Mouse (Mus musculus) kidney, postnatal 0 days (tissue): ENCODE data around the gene Zdhhc19. TPM values are rescaled to one million over a fixed set of nuclear protein-coding genes. Genes with fewer than 3 reads are reported as not detected.
A peak's percentile ranks its signal among the peaks of the same experiment; 100 is the strongest.

Experiments
- ATAC-seq: fragments of 200-750 bp; cut with Nextera tagmentation; replicated peaks from 2 replicates; pipeline ENCODE4 v1.8.0; 2017; ENCODE audit warnings: low read depth, moderate number of reproducible peaks, moderate TSS enrichment, moderate library complexity; ENCODE audit not compliant: low FRiP score
- DNase-seq: peaks from one replicate; pipeline ENCODE4 v3.0.0-alpha.2; 2016; ENCODE audit warnings: low spot score
- H3K27ac ChIP-seq: fragments of 300-500 bp; sonication (generic); 2 replicates; pipeline ENCODE4 v1.5.1; 2014; ENCODE audit warnings: mild to moderate bottlenecking
- H3K27me3 ChIP-seq: fragments of 300-500 bp; sonication (generic); 2 replicates; pipeline ENCODE4 v1.6.1; 2014; ENCODE audit warnings: low read length, mixed read lengths; ENCODE audit not compliant: insufficient read depth
- H3K36me3 ChIP-seq: fragments of 300-500 bp; sonication (generic); 2 replicates; pipeline ENCODE4 v1.6.1; 2014; ENCODE audit warnings: low read length, mixed read lengths; ENCODE audit not compliant: insufficient read depth
- H3K4me1 ChIP-seq: fragments of 300-500 bp; sonication (generic); replicated peaks from 2 replicates; pipeline ENCODE4 v1.6.1; 2014; ENCODE audit warnings: antibody characterized with exemption, low read length, mixed read lengths; ENCODE audit not compliant: insufficient read depth
- H3K4me2 ChIP-seq: fragments of 300-500 bp; sonication (generic); 2 replicates; pipeline ENCODE4 v1.6.1; 2014; ENCODE audit warnings: mild to moderate bottlenecking, low read length, moderate library complexity, mixed read lengths
- H3K4me3 ChIP-seq: fragments of 300-500 bp; sonication (generic); replicated peaks from 2 replicates; pipeline ENCODE4 v1.5.1; 2014; ENCODE audit warnings: low read depth, low read length
- H3K9ac ChIP-seq: fragments of 300-500 bp; sonication (generic); 2 replicates; pipeline ENCODE4 v1.6.1; 2014; ENCODE audit warnings: low read depth, low read length
- H3K9me3 ChIP-seq: fragments of 300-500 bp; sonication (generic); replicated peaks from 2 replicates; pipeline ENCODE4 v1.6.1; 2016; ENCODE audit warnings: low read length, inconsistent platforms, mixed read lengths
- CTCF ChIP-seq: IDR thresholded peaks from 2 replicates; pipeline ENCODE4 v1.5.1; 2016; ENCODE audit warnings: antibody characterized with exemption, low read depth, mild to moderate bottlenecking, moderate library complexity
- WGBS: fragments of 180-500 bp; shearing (Covaris S2); extraction: QIAGEN DNeasy Blood & Tissue Kit; methylation state at CpG from one replicate; pipeline ENCODE4 v1.1.7; 2014; 5-methylcytosine and 5-hydroxymethylcytosine counted together
- polyA plus RNA-seq: library from polyadenylated mRNA; unstranded; fragments of >200 nt; fragmentation: Nextera tagmentation; extraction: Ambion mirVana; gene quantifications from 2 replicates; pipeline ENCODE4 v1.2.1, GENCODE M21; 2015

Gene Zdhhc19
- polyA plus RNA-seq, 1 experiment from 2014 or later, result not detected

DNA sequence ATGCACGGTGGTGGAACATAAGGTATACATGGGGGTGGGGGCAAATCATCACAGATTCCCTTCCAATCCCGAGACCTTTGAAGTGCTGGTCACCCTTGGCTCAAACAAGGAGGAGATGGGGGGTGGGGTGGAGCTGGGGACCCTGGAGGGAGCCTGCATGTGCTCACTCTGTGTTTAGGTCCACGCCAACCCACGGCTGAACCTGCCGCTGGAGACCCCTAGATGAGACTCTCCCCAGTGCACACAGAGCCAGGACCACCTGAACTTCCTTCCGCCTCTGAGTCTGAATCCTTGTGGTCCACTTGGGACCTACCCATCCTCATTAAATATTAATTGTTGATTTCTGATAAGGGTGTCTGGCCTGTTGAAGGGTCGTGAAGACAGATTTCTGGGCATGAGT lies 10.8 kb downstream of the Zdhhc19 start:
- no peak overlapping the region for H3K4me2 ChIP-seq
- no peak overlapping the region for H3K9ac ChIP-seq
- no peaks in the 10 kb centered on the region for H3K4me1 ChIP-seq
- no peak overlapping the region for H3K27ac ChIP-seq
- no peak overlapping the region for H3K4me3 ChIP-seq
- DNase-seq, result no peak
- no peaks in the 10 kb centered on the region for H3K9me3 ChIP-seq
- no peak for TF ChIP-seq CTCF
- H3K27me3 ChIP-seq, result no peaks in the 10 kb centered on the region
- ATAC-seq, result no peak
- H3K36me3 ChIP-seq, result no peaks in the 10 kb centered on the region
- 76% methylated on average over 7 of the region's 7 CpGs for WGBS

DNA sequence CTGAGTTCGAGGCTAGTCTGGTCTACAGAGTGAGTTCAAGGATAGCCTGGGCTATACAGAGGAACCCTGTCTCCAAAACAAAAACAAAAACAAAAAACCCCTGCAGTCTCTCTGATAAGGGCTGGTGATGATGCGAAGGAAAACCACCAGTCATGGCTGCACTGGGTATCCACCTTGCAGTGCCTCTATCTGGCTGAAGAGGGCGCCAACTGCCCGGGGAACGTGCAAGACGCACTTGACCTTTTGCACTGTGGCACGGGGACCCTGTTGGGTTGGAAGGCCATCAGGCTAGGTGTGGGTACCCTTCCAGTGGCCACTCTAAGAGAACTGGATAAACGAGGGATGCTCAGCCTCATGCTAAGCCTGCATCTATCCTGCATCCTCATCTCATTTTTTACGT lies 11.3 kb downstream of the Zdhhc19 start:
- no peaks in the 10 kb centered on the region for H3K4me1 ChIP-seq
- 18% methylated on average over 9 of the region's 9 CpGs for WGBS
- H3K4me3 ChIP-seq, result no peak overlapping the region
- H3K9me3 ChIP-seq, result no peaks in the 10 kb centered on the region
- H3K27ac ChIP-seq, result no peak overlapping the region
- H3K4me2 ChIP-seq, result no peak overlapping the region
- TF ChIP-seq CTCF, result peak; percentile 79
- ATAC-seq (no peak), DNase-seq (peak; percentile 12)
- no peak overlapping the region for H3K9ac ChIP-seq
- H3K27me3 ChIP-seq, result no peaks in the 10 kb centered on the region
- no peaks in the 10 kb centered on the region for H3K36me3 ChIP-seq

DNA sequence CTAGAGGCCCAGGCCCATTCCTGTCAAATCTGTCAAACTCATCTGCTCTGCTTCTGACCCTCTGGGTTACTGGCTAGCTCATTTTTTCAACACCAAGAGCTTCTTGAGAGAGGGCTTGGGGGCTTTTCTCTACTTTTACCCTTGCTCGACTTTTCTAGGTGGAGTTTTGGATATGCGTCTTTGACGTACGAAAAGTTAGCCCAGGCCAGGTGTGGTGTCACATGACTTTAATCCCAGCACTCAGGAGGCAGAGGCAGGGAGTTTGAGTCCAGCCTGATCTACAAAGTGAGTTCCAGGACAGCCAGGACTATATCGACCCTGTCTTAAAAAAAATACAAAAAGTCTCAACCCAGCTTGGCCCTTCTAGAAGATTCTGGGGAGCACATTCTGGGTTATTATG lies 12.0 kb downstream of the Zdhhc19 start:
- Histone ChIP-seq H3K27me3 (no peaks in the 10 kb centered on the region), H3K4me2 (no peak overlapping the region), H3K4me3 (no peak overlapping the region), H3K36me3 (no peaks in the 10 kb centered on the region), H3K9me3 (no peaks in the 10 kb centered on the region), H3K9ac (no peak overlapping the region), H3K27ac (no peak overlapping the region), H3K4me1 (no peaks in the 10 kb centered on the region)
- ATAC-seq, result no peak
- WGBS, result 85% methylated on average over 5 of the region's 5 CpGs
- TF ChIP-seq CTCF, result no peak
- DNase-seq, result no peak

DNA sequence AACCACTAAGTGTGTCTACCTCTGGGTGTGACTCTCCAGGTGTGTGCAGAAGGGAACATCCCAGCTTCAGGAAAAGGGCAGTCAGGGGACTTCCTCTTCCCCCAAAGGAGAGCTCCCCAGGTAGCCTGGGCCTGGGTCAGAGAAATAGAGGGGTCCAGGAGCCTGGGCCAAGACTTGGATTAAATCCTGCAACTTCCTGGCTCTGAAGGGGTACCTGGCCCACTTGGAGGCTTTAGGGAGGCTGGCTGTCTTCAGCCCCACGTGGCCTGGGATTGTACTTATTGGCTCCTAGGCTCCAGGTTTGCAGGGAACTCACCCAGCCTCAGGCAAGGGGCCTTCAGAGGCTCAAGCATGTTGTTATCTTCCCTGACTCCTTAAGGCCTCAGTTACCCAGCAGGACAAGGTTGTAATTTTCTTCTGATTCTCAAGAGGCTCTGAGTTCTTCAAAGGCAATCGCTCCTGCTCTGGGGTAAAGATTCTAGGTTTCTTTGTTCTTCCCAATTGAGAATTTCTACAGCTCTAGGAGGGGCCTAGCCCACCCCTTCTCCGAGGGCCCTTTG lies 12.5 kb downstream of the Zdhhc19 start:
- H3K9me3 ChIP-seq, result no peaks in the 10 kb centered on the region
- no peak overlapping the region for H3K4me2 ChIP-seq
- TF ChIP-seq CTCF, result no peak
- no peak for ATAC-seq
- H3K27me3 ChIP-seq, result no peaks in the 10 kb centered on the region
- H3K4me3 ChIP-seq, result no peak overlapping the region
- DNase-seq, result no peak
- H3K4me1 ChIP-seq, result no peaks in the 10 kb centered on the region
- no peaks in the 10 kb centered on the region for H3K36me3 ChIP-seq
- no peak overlapping the region for H3K27ac ChIP-seq
- WGBS, result 43% methylated on average over 3 of the region's 3 CpGs
- no peak overlapping the region for H3K9ac ChIP-seq

DNA sequence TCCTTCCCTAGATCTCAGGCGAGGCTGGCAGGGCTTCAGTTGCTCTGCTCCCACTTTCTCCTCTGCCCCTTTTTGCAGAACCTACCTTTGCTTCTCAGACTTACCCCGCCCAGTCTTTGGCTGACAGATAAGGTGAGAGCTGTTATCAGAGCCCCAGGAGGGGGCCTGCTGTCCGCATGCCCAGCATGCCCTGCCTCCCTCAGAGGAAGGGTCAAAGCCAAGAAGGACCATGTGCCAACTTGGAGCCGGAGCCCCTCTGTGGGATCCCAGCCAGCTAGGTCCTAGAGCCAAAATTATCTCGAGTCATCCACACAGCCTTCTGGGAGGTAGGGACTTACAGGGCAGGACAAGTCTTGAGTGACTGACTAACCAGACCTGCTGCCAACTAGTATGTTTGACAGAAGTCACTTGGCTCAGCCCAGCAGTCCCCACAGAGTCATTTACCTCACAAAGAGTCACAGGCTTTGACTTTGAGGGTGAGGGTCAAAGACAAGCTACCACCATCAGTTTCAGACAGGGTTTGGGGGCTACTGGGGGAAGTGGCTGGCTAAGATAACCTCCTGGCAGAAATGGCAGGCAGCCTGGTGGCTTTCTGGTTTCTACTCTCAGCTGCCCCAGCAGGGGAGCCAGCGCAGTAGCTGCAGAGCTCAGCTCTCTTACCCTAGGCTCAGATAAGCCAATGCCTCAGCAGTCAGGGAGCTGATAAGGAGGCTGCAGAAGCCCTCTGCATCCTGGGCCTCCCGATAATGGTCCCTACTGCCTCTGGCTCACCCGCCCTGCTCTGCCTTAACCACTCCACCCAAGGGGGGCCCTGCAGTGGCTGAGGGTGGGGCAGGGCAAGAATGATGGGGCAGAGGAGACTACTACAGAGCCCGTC lies 13.2 kb downstream of the Zdhhc19 start:
- ATAC-seq (no peak), DNase-seq (no peak)
- Histone ChIP-seq H3K27ac (no peak overlapping the region), H3K4me3 (no peak overlapping the region), H3K27me3 (no peaks in the 10 kb centered on the region), H3K4me1 (no peaks in the 10 kb centered on the region), H3K36me3 (no peaks in the 10 kb centered on the region), H3K9ac (no peak overlapping the region), H3K9me3 (no peaks in the 10 kb centered on the region), H3K4me2 (no peak overlapping the region)
- WGBS, result 69% methylated on average over 9 of the region's 9 CpGs
- no peak for TF ChIP-seq CTCF

DNA sequence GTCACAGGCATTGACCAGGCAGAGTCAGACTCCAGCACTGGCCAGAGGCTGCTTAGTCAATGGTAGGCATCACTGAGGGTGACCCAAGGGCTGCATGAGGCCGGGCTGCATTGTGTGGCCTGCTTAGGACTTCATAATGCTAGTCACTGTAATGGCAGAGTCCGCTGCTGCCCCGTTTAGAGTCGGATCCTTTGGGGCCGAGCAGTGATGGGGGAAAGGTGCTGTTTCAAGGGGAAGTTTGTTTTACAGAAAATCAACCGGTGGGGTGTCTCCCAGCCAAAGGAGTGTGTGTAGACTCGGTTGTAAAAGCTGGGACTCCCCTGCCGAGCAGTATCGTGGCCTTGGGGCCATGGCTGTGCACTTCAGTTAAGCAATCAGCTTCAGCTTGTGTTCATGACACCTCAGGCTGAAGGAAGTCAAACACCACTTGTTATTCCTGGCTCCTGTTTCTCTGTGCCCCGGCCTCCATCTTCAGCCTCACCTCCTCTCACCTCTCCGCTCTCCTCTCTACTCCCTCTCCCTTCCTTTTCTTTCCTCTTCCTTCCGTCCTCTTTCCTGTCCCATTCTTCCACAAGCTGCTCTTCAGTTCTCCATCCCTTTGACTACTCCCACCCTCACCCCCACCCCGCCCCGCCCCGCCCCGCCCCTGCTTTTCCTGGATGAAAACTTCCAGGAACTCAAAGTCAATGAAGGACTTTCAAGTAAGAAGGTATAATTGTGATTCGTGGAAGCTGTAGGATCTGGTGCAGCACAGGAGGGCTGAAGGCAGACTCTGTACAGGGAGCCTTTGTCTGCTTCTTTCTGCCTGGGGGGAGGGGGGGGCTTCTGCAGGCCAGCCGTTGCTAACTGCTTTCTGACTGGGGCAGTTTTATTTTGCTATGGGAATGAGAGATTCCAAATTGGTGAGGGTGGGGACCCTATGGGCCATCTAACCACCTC lies 14.6 kb downstream of the Zdhhc19 start:
- no peak overlapping the region for H3K9ac ChIP-seq
- no peak for DNase-seq
- ATAC-seq, result no peak
- no peaks in the 10 kb centered on the region for H3K9me3 ChIP-seq
- no peaks in the 10 kb centered on the region for H3K27me3 ChIP-seq
- no peaks in the 10 kb centered on the region; the same call in 1 of the 2 replicates for H3K4me1 ChIP-seq
- WGBS, result 54% methylated on average over 18 of the region's 18 CpGs
- TF ChIP-seq CTCF, result no peak
- no peaks in the 10 kb centered on the region for H3K36me3 ChIP-seq
- H3K27ac ChIP-seq, result no peak overlapping the region
- no peak overlapping the region for H3K4me3 ChIP-seq
- no peak overlapping the region for H3K4me2 ChIP-seq
